Mouse (Mus musculus) CH12.LX (cell line): ENCODE data around the gene Npas2. TPM values are rescaled to one million over a fixed set of nuclear protein-coding genes. Genes with fewer than 3 reads are reported as not detected.

Experiments
- DNase-seq: peaks from one replicate; pipeline ENCODE4 v3.0.0-alpha.2; 2013; ENCODE audit errors: extremely low read depth
- H3K27ac ChIP-seq: 2 replicates; pipeline ENCODE4 v1.5.1; 2012; ENCODE audit warnings: low read depth, mild to moderate bottlenecking, control low read depth, moderate library complexity; ENCODE audit not compliant: insufficient read depth
- H3K27me3 ChIP-seq: replicated peaks from 2 replicates; pipeline ENCODE3; 2012; ENCODE audit warnings: inconsistent platforms
- H3K36me3 ChIP-seq, 2 experiments: replicated peaks in 1 of 2; 2 replicates each; pipeline versions ENCODE3 to v1.6.1; 2012; ENCODE audit warnings: inconsistent platforms in 1 of 2, low read length in 1 of 2, mild to moderate bottlenecking in 1 of 2, mixed read lengths in 1 of 2, moderate library complexity in 1 of 2; ENCODE audit not compliant: control insufficient read depth in 1 of 2, insufficient read depth in 1 of 2
- H3K4me1 ChIP-seq, 2 experiments: 2 replicates each; pipeline ENCODE4 v1.6.1; 2012; ENCODE audit warnings: inconsistent platforms in 1 of 2, moderate library complexity in 1 of 2; ENCODE audit not compliant: insufficient read depth in 2 of 2, control insufficient read depth in 1 of 2
- H3K4me2 ChIP-seq: 2 replicates; pipeline ENCODE4 v1.6.1; 2012; ENCODE audit warnings: low read depth, mild to moderate bottlenecking, control low read depth; ENCODE audit not compliant: poor library complexity, insufficient read depth, severe bottlenecking
- H3K4me3 ChIP-seq, 3 experiments: fragments of 150-350 bp in 1 of 3; sonication (generic) in 1 of 3; replicated peaks in 1 of 3; 2 replicates each; pipeline versions ENCODE3 to v1.5.1; 2011 to 2012; ENCODE audit warnings: low read depth in 2 of 3, low read length in 2 of 3, mild to moderate bottlenecking in 2 of 3, moderate library complexity in 2 of 3, control low read depth in 1 of 3, improper control_type of control experiment in 1 of 3, inconsistent platforms in 1 of 3, mixed read lengths in 1 of 3; ENCODE audit not compliant: poor library complexity in 1 of 3
- H3K79me2 ChIP-seq: replicated peaks from 2 replicates; pipeline ENCODE4 v1.6.1; 2012; ENCODE audit warnings: mild to moderate bottlenecking, moderate library complexity; ENCODE audit not compliant: control insufficient read depth, poor library complexity, insufficient read depth, severe bottlenecking; ENCODE audit errors: extremely low read depth
- H3K9ac ChIP-seq: 2 replicates; pipeline ENCODE4 v1.6.1; 2012; ENCODE audit warnings: low read depth, mild to moderate bottlenecking, control low read depth, moderate library complexity; ENCODE audit not compliant: insufficient read depth
- H3K9me3 ChIP-seq: replicated peaks from 2 replicates; pipeline ENCODE3; 2012; ENCODE audit warnings: low read length, inconsistent platforms, mixed read lengths
- BHLHE40 ChIP-seq: IDR thresholded peaks from 2 replicates; pipeline ENCODE4 v1.6.1; 2011; ENCODE audit warnings: mild to moderate bottlenecking, low read depth, low read length, improper control_type of control experiment
- CTCF ChIP-seq, 2 experiments: IDR thresholded peaks in 1 of 2; conservative IDR thresholded peaks in 1 of 2; 2 replicates each; pipeline ENCODE4 v1.5.1; 2011 to 2012; ENCODE audit warnings: low read depth in 2 of 2, low read length in 2 of 2, improper control_type of control experiment in 1 of 2, inconsistent platforms in 1 of 2, mild to moderate bottlenecking in 1 of 2, moderate library complexity in 1 of 2
- KAT2A ChIP-seq: IDR thresholded peaks from 2 replicates; pipeline ENCODE4 v1.6.1; 2012; ENCODE audit warnings: low read length, improper control_type of control experiment, inconsistent platforms; ENCODE audit not compliant: insufficient replicate concordance
- MAFK ChIP-seq: IDR thresholded peaks from 2 replicates; pipeline ENCODE4 v1.6.1; 2011; ENCODE audit warnings: low read length, improper control_type of control experiment; ENCODE audit not compliant: insufficient replicate concordance
- MAZ ChIP-seq: IDR thresholded peaks from 2 replicates; pipeline ENCODE4 v1.6.1; 2012; ENCODE audit warnings: low read depth, mild to moderate bottlenecking, inconsistent platforms, low read length, improper control_type of control experiment, moderate library complexity
- NELFE ChIP-seq: IDR thresholded peaks from 2 replicates; pipeline ENCODE4 v1.6.1; 2011; ENCODE audit warnings: low read depth, low read length, improper control_type of control experiment
- PAX5 ChIP-seq: IDR thresholded peaks from 2 replicates; pipeline ENCODE4 v1.6.1; 2012; ENCODE audit warnings: low read length, inconsistent platforms, mixed read lengths
- RCOR1 ChIP-seq: conservative IDR thresholded peaks from 2 replicates; pipeline ENCODE4 v1.6.1; 2012; ENCODE audit warnings: low read depth, mild to moderate bottlenecking, inconsistent platforms, low read length, improper control_type of control experiment
- SMC3 ChIP-seq: IDR thresholded peaks from 2 replicates; pipeline ENCODE4 v1.6.1; 2011; ENCODE audit warnings: low read depth, low read length, improper control_type of control experiment
- TCF12 ChIP-seq: IDR thresholded peaks from 2 replicates; pipeline ENCODE4 v1.6.1; 2014; ENCODE audit warnings: low read depth, mild to moderate bottlenecking, inconsistent platforms, low read length, improper control_type of control experiment
- UBTF ChIP-seq: IDR thresholded peaks from 2 replicates; pipeline ENCODE4 v1.6.1; 2012; ENCODE audit warnings: low read depth, mild to moderate bottlenecking, inconsistent platforms, low read length, improper control_type of control experiment, moderate library complexity
- ZC3H11A ChIP-seq: IDR thresholded peaks from 2 replicates; pipeline ENCODE4 v1.6.1; 2012; ENCODE audit warnings: low read depth, mild to moderate bottlenecking, inconsistent platforms, low read length, improper control_type of control experiment
- ZMIZ1 ChIP-seq: IDR thresholded peaks from 2 replicates; pipeline ENCODE4 v1.6.1; 2012; ENCODE audit warnings: low read depth, mild to moderate bottlenecking, inconsistent platforms, low read length, improper control_type of control experiment
- dilution Hi-C: fragments of 300-500 bp; cut with MboI; formaldehyde crosslinking; loops from 2 replicates; pipeline ENCODE4 v1.14.3; 2020; ENCODE audit warnings: low sequenced_read_pairs; ENCODE audit not compliant: extremely low pct_unique_long_range_greater_than_20kb, extremely low pct_ligation_motif_present
- in situ Hi-C: fragments of 300-500 bp; cut with MboI; formaldehyde crosslinking; loops from 3 replicates; pipeline ENCODE4 v1.14.3; 2019; ENCODE audit warnings: low sequenced_read_pairs, low pct_ligation_motif_present, low pct_unique_long_range_greater_than_20kb, mixed read lengths
- polyA plus RNA-seq: library from polyadenylated mRNA; unstranded; fragments of >175 nt; gene quantifications from 2 replicates; pipeline ENCODE4 v1.2.1, GENCODE M21; 2012; ENCODE audit warnings: low read depth; ENCODE audit not compliant: insufficient read length
- total RNA-seq, 2 experiments: library from RNA; depleted of rRNA; stranded (reverse); fragments of 300-350 nt in 1 of 2; fragments of >200 nt in 1 of 2; gene quantifications; 2 replicates each; pipeline ENCODE4 v1.2.3; 2012 to 2014

Npas2 gene
- total and polyA plus RNA-seq, 3 experiments, result 0.13 TPM; not detected in 2

- Histone ChIP-seq H3K9ac (no peak overlapping the region), H3K9me3 (no peaks in the 10 kb centered on the region), H3K79me2 (no peaks in the 10 kb centered on the region), H3K27ac (no peak overlapping the region), H3K4me1 (peaks cover 7 to 29% of the 10 kb centered on the region in 2 experiments)
- dilution Hi-C loops, result no loop called here
- DNase-seq, result no peak
- no peak for TF ChIP-seq SMC3
- TF ChIP-seq KAT2A, result no peak
- TF ChIP-seq UBTF, result no peak
- no peak for TF ChIP-seq CTCF (conservative IDR thresholded peaks at IDR 0.05 in 1 of 2, IDR thresholded peaks at IDR 0.05 in 1 of 2; ENCODE audit: low read depth in 2 of 2, low read length in 2 of 2)
- no peak for TF ChIP-seq TCF12
- TF ChIP-seq, all 38 proteins: peak for 0
- no peaks in the 10 kb centered on the region for H3K36me3 ChIP-seq
- H3K4me2 ChIP-seq, result no peak overlapping the region
- H3K27me3 ChIP-seq, result no peaks in the 10 kb centered on the region
- in situ Hi-C loops, result no loop called here
- no peak overlapping the region for H3K4me3 ChIP-seq
Measured at GRCm38 (mm10) chr1:39309548-39309947, 116.0 kb downstream of the Npas2 start.

- Histone ChIP-seq H3K27ac (no peak overlapping the region), H3K9me3 (no peaks in the 10 kb centered on the region), H3K4me2 (no peak overlapping the region), H3K27me3 (no peaks in the 10 kb centered on the region), H3K36me3 (no peaks in the 10 kb centered on the region), H3K9ac (no peak overlapping the region), H3K4me3 (no peak overlapping the region), H3K4me1 (peaks cover 10 to 22% of the 10 kb centered on the region in 2 experiments; a peak in 3 of 4 replicates), H3K79me2 (no peaks in the 10 kb centered on the region)
- no peak for DNase-seq
- no peak for TF ChIP-seq MAFK
- no peak for TF ChIP-seq MAZ
- no peak for TF ChIP-seq PAX5
- no peak for TF ChIP-seq UBTF
- no peak for TF ChIP-seq NELFE
- TF ChIP-seq RCOR1, result no peak
- TF ChIP-seq BHLHE40, result no peak
- no peak for TF ChIP-seq ZC3H11A
- TF ChIP-seq ZMIZ1, result no peak
- in situ Hi-C loops, result no loop called here
- dilution Hi-C loops, result no loop called here
Measured at GRCm38 (mm10) chr1:39312345-39312967, 118.9 kb downstream of the Npas2 start.
